Mouse (Mus musculus) erythroblast, embryonic 14.5 days (primary cell): ENCODE results near the gene Tmem273. TPM values are rescaled to one million over a fixed set of nuclear protein-coding genes. Genes with fewer than 3 reads are reported as not detected.

Experiments
- H3K27me3 ChIP-seq: 2 replicates; pipeline ENCODE4 v1.6.1; 2012; ENCODE audit warnings: inconsistent platforms; ENCODE audit not compliant: control insufficient read depth
- H3K36me3 ChIP-seq: 2 replicates; pipeline ENCODE4 v1.6.1; 2012; ENCODE audit warnings: mild to moderate bottlenecking, inconsistent platforms; ENCODE audit not compliant: control insufficient read depth
- H3K4me1 ChIP-seq: 2 replicates; pipeline ENCODE4 v1.6.1; 2012; ENCODE audit warnings: inconsistent platforms; ENCODE audit not compliant: control insufficient read depth
- H3K4me3 ChIP-seq: replicated peaks from 2 replicates; pipeline ENCODE3; 2012; ENCODE audit warnings: moderate library complexity, mild to moderate bottlenecking, inconsistent platforms
- H3K9me3 ChIP-seq: 2 replicates; pipeline ENCODE4 v1.6.1; 2012; ENCODE audit warnings: low read length, inconsistent platforms, mixed read lengths; ENCODE audit not compliant: control insufficient read depth
- GATA1 ChIP-seq: IDR thresholded peaks from 2 replicates; pipeline ENCODE4 v1.6.1; 2012; ENCODE audit warnings: low read length, inconsistent platforms, mixed read lengths
- TAL1 ChIP-seq: IDR thresholded peaks from 3 replicates; pipeline ENCODE4 v1.6.1; 2012; ENCODE audit warnings: low read length, inconsistent platforms, mixed read lengths
- polyA plus RNA-seq: library from polyadenylated mRNA; stranded (reverse); fragments of >175 nt; gene quantifications from 2 replicates; pipeline ENCODE4 v1.2.3, GENCODE M21; 2012

Tmem273 gene
- polyA plus RNA-seq, 1 experiment: not detected

DNA sequence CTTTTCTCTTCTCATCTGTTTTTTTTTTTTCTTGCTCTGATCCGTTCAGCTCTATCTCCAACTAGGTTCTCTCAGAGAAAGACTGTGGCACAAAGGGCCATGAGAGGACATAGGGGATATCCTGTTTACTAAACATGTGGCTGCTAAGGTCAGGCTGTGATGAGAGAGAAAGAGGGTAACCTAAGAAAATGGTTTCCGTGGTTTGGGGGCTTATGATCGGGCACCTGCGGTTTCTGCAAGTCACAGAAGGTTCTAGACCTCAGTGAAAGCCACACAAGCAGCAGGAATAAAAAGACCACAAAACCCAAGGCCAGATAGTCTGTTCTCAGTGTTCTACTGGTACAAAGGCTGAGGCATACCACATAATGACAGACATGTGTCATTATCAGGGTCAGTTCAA, 12.6 kb downstream of the Tmem273 start:
- no peaks in the 10 kb centered on the region for H3K36me3 ChIP-seq
- H3K4me3 ChIP-seq: no peak overlapping the region
- H3K9me3 ChIP-seq: no peaks in the 10 kb centered on the region
- H3K27me3 ChIP-seq: no peaks in the 10 kb centered on the region
- no peaks in the 10 kb centered on the region; the same call in 1 of the 2 replicates for H3K4me1 ChIP-seq
- TF ChIP-seq GATA1: no peak
- no peak for TF ChIP-seq TAL1

GRCm38 (mm10) chr14:32800048-32800447, 14.3 kb downstream of the Tmem273 start:
- no peak overlapping the region for H3K4me3 ChIP-seq
- H3K4me1 ChIP-seq: no peaks in the 10 kb centered on the region; the same call in 1 of the 2 replicates
- no peak for TF ChIP-seq GATA1
- H3K27me3 ChIP-seq: no peaks in the 10 kb centered on the region
- H3K9me3 ChIP-seq: no peaks in the 10 kb centered on the region
- no peaks in the 10 kb centered on the region for H3K36me3 ChIP-seq

- Histone ChIP-seq H3K4me3 (no peak overlapping the region), H3K4me1 (no peaks in the 10 kb centered on the region; the same call in 1 of the 2 replicates), H3K36me3 (no peaks in the 10 kb centered on the region)
These were observed 15.4 kb downstream of the Tmem273 start for GRCm38 (mm10) chr14:32801016-32801661.

DNA sequence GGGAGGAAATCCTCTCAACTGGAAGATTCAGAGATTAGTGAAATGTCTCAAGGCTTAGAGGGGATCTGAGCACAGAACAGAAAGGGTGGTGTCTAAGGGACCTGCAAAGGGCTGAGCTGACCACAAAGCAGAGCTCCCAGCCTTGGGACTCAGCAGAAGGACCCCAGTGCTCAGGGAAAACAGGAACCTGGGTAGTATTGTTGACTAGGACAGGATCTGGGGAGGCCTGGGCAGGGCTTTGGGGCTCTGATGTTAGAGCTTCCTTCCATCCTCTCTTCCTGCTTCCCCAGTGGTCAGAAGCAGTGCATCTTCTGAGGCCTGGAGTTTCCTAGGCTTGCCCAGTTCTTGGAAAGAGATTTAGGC, 15.9 kb downstream of the Tmem273 start:
- Histone ChIP-seq H3K4me1 (no peaks in the 10 kb centered on the region; the same call in 1 of the 2 replicates), H3K27me3 (no peaks in the 10 kb centered on the region), H3K4me3 (no peak overlapping the region), H3K9me3 (no peaks in the 10 kb centered on the region), H3K36me3 (no peaks in the 10 kb centered on the region)
- no peak for TF ChIP-seq TAL1
- TF ChIP-seq GATA1: no peak

More at GRCm38 (mm10) chr14:32801016-32801661, 15.4 kb downstream of the Tmem273 start:
- Histone ChIP-seq H3K9me3 (no peaks in the 10 kb centered on the region), H3K27me3 (no peaks in the 10 kb centered on the region)
- TF ChIP-seq GATA1 (no peak), TAL1 (no peak)

- no peaks in the 10 kb centered on the region for H3K36me3 ChIP-seq
- no peaks in the 10 kb centered on the region for H3K27me3 ChIP-seq
- no peaks in the 10 kb centered on the region for H3K9me3 ChIP-seq
- TF ChIP-seq TAL1 (no peak), GATA1 (no peak)
- H3K4me3 ChIP-seq: no peak overlapping the region
- H3K4me1 ChIP-seq: no peaks in the 10 kb centered on the region
These were observed 24.3 kb downstream of the Tmem273 start for GRCm38 (mm10) chr14:32810111-32810510.

DNA sequence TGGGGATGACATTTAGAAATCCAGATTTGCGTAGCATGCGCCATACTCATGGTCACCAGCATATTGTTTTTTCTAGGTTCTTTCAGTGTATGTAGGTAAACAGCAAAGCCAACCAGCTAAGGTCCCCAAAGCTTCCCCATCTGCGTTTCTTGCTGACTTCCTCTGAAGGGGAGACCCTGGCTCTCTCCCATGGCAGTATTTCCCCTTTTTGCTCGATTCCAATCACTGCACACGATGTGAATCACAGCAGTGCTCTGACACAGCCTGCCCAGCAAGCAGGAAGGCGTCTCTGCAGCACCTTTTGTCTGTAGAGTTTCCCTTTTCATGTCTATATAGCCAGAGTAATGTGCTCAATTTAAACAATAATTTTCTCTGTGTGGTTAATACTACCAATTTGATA, 26.7 kb downstream of the Tmem273 start:
- Histone ChIP-seq H3K9me3 (no peaks in the 10 kb centered on the region), H3K4me3 (no peak overlapping the region), H3K4me1 (no peaks in the 10 kb centered on the region), H3K27me3 (no peaks in the 10 kb centered on the region), H3K36me3 (no peaks in the 10 kb centered on the region)
- TF ChIP-seq GATA1: no peak
- TF ChIP-seq TAL1: no peak

DNA sequence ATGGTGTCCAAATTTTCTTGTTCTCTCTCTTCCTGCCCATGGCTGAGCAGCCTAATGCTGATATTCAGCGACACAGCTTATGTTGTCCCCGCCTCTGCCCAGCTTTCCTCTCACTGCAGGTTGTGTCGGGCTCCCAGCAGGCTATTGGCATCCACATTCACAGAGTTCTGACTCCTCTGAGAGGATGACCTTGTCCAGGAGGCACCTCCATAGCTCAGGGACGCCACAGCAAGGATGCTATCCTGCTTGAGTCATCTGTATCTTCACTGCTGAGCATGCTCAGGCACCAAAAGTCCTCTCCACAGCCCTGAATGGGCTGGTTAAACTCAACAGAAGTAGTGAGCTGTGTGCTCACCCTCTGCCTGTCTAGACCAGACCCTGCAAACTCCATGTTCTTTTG, 29.2 kb downstream of the Tmem273 start:
- H3K9me3 ChIP-seq: no peaks in the 10 kb centered on the region
- no peaks in the 10 kb centered on the region for H3K4me1 ChIP-seq
- H3K36me3 ChIP-seq: no peaks in the 10 kb centered on the region
- TF ChIP-seq TAL1 (no peak), GATA1 (no peak)
- no peaks in the 10 kb centered on the region for H3K27me3 ChIP-seq
- H3K4me3 ChIP-seq: no peak overlapping the region

DNA sequence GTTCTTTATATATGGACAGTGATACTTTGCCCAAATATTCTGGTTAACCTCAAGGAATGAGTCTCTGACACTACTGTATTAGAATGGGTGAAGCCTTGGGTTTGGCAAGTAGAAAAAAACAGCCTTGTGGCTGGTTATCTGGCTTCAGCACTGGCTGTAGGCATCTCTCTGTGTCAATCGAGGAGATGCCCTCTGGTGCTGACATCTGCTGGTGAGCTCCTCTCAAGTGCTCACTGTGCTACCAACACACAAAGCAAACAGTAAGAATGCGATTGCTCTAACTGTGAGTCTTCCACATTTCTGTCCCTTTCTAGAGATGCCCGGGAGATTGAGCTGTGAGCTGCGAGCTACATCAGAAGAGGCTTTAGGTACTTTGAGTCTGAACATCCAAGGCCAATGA, 30.8 kb downstream of the Tmem273 start:
- Histone ChIP-seq H3K4me3 (no peak overlapping the region), H3K36me3 (no peaks in the 10 kb centered on the region), H3K4me1 (no peaks in the 10 kb centered on the region), H3K27me3 (no peaks in the 10 kb centered on the region), H3K9me3 (no peaks in the 10 kb centered on the region)
- TF ChIP-seq GATA1 (no peak), TAL1 (no peak)

DNA sequence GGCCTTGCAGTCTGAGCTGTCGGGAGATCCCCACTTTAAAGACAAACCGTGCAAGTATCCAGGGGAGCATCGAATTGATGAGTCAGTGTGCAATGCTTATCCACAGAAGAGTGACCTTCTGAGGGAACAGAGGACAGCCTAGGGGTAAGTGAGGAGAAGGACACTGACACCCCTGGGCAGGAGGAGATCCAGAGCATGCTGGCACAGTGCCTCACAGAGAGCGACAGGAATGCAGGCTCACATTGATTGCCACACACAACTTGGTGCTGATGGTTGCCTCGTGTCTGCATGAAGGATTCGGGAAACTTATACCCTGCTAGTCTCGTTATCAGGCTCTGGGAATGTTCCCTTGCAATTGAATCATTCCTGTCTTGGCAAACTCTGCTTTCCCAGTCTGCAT, 31.5 kb downstream of the Tmem273 start:
- Histone ChIP-seq H3K27me3 (no peaks in the 10 kb centered on the region), H3K36me3 (no peaks in the 10 kb centered on the region), H3K9me3 (no peaks in the 10 kb centered on the region), H3K4me3 (no peak overlapping the region), H3K4me1 (no peaks in the 10 kb centered on the region)
- TF ChIP-seq TAL1 (no peak), GATA1 (no peak)

- TF ChIP-seq TAL1: no peak
- TF ChIP-seq GATA1: no peak
- no peaks in the 10 kb centered on the region for H3K9me3 ChIP-seq
- no peaks in the 10 kb centered on the region for H3K27me3 ChIP-seq
- H3K4me1 ChIP-seq: no peaks in the 10 kb centered on the region
- H3K36me3 ChIP-seq: no peaks in the 10 kb centered on the region
- no peak overlapping the region for H3K4me3 ChIP-seq
These were observed 33.5 kb downstream of the Tmem273 start for GRCm38 (mm10) chr14:32819297-32819696.
